Mouse (Mus musculus) ES-E14 (cell line): ENCODE measurements around the gene Gm9112. TPM values are rescaled to one million over a fixed set of nuclear protein-coding genes. Genes with fewer than 3 reads are reported as not detected.
A peak's percentile ranks its signal among the peaks of the same experiment; 100 is the strongest.
"Not testable (repeated sequence)": the region's sequence is repeated elsewhere in the genome, so short reads cannot be mapped to it uniquely, and the experiment has no call there.

Experiments
- DNase-seq: peaks from one replicate; pipeline ENCODE4 v3.0.0-alpha.2; 2013; ENCODE audit warnings: low read depth, low spot score
- H3K27ac ChIP-seq: 2 replicates; pipeline ENCODE4 v1.5.1; 2012; ENCODE audit warnings: low read depth, mild to moderate bottlenecking, low read length, moderate library complexity, mixed read lengths; ENCODE audit not compliant: poor library complexity, insufficient read depth, severe bottlenecking
- H3K36me3 ChIP-seq: 2 replicates; pipeline ENCODE4 v1.6.1; 2012; ENCODE audit warnings: mild to moderate bottlenecking, low read length, moderate library complexity, mixed read lengths; ENCODE audit not compliant: control insufficient read depth, poor library complexity, insufficient read depth, severe bottlenecking
- H3K4me1 ChIP-seq, 2 experiments: fragments of 150-350 bp in 1 of 2; sonication (generic) in 1 of 2; 2 replicates each; pipeline ENCODE4 v1.6.1; 2012; ENCODE audit warnings: low read length in 2 of 2, mild to moderate bottlenecking in 1 of 2, mixed read lengths in 1 of 2; ENCODE audit not compliant: control insufficient read depth in 2 of 2, insufficient read depth in 2 of 2, poor library complexity in 1 of 2
- H3K4me3 ChIP-seq, 2 experiments: fragments of 150-350 bp in 1 of 2; sonication (generic) in 1 of 2; 2 replicates each; pipeline ENCODE4 v1.5.1; 2012; ENCODE audit warnings: low read length in 2 of 2, low read depth in 1 of 2, mild to moderate bottlenecking in 1 of 2, mixed read lengths in 1 of 2; ENCODE audit not compliant: insufficient read depth in 1 of 2, poor library complexity in 1 of 2, severe bottlenecking in 1 of 2
- H3K9ac ChIP-seq: 2 replicates; pipeline ENCODE4 v1.6.1; 2012; ENCODE audit warnings: low read depth, mild to moderate bottlenecking, low read length, mixed read lengths; ENCODE audit not compliant: poor library complexity, insufficient read depth, severe bottlenecking
- H3K9me3 ChIP-seq: fragments of 150-350 bp; sonication (generic); 2 replicates; pipeline ENCODE4 v1.6.1; 2012; ENCODE audit warnings: low read depth, mild to moderate bottlenecking, low read length; ENCODE audit not compliant: control insufficient read depth, insufficient read depth
- in situ Hi-C, 2 experiments: fragments of 600-800 bp; cut with MboI; formaldehyde crosslinking; loops; one replicate each; pipeline ENCODE4 v1.15.1; 2025; ENCODE audit warnings: low sequenced_read_pairs in 2 of 2, inconsistent platforms in 1 of 2; ENCODE audit not compliant: unreplicated experiment in 2 of 2
- total RNA-seq: library from RNA; depleted of rRNA; stranded (reverse); fragments of 300-350 nt; gene quantifications from 2 replicates; pipeline ENCODE4 v1.2.3, GENCODE M21; 2012; rRNA removed

Gm9112 gene
- total RNA-seq, result 2.0 and 3.1 TPM in 2 replicates

- H3K36me3 ChIP-seq, H3K27ac ChIP-seq, H3K9ac ChIP-seq, H3K4me3 ChIP-seq, H3K4me1 ChIP-seq, in situ Hi-C loops, DNase-seq, H3K9me3 ChIP-seq: not testable (repeated sequence)
These were observed at the start of gene Gm9112, which contains the start of gene Dmrtc1b for GRCm38 (mm10) chrX:102707535-102707934. Gm9112 (minus strand) TSS chrX:102707635. Dmrtc1b (plus strand) TSS chrX:102707865.

GRCm38 (mm10) chrX:102724226-102724625, 16.8 kb upstream of the Gm9112 start:
- H3K36me3 ChIP-seq, H3K9me3 ChIP-seq, H3K27ac ChIP-seq, in situ Hi-C loops, H3K4me1 ChIP-seq, H3K9ac ChIP-seq, H3K4me3 ChIP-seq, DNase-seq: not testable (repeated sequence)

DNA sequence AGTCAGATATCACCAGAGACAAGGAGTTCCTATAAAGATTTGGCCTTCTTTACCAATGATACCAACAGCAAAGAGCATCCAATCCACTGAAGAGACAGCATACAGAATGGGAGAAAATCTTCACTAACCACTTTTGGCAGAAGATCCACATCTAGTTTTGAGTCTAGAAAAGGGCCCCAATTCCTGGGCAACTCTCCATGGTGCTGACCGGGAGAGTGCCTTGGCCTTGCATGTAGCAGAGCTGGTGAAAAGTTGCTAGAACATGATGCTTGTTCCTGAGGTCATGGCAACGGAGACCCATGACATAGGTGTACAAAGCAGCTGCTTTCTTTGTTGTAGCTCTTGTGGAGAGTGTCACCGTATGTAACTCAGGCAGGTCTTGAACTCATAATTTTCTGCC, 6.8 kb downstream of the Gm9112 start:
- H3K4me1 ChIP-seq, H3K9me3 ChIP-seq, H3K4me3 ChIP-seq, H3K27ac ChIP-seq, H3K9ac ChIP-seq, H3K36me3 ChIP-seq, DNase-seq, in situ Hi-C loops: not testable (repeated sequence)

DNA sequence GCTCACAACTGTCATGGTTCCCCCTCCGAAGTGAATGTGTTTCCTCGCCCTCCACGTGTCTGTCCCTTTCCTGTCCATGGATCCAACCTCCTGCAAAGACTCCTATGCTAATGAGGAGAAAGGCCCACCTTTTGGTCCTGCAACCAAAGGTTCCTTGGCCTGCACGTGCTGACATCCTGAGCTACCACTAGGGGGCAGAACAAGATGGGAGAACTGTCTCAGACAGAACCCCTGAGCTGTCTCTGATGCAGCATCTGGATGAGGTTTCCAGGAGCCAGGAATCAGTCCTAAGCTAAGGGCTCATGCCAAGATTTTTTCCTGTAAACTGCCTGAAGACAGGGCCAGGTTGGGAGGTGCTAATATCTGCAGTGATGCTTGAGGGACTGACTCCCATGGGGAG, 18.2 kb downstream of the Gm9112 start:
- peak; percentile 11 for DNase-seq
- H3K4me3 ChIP-seq, H3K4me1 ChIP-seq, H3K27ac ChIP-seq, H3K9ac ChIP-seq, H3K9me3 ChIP-seq, H3K36me3 ChIP-seq, in situ Hi-C loops: not testable (repeated sequence)

- H3K9ac ChIP-seq, H3K4me1 ChIP-seq, H3K36me3 ChIP-seq, H3K27ac ChIP-seq, H3K4me3 ChIP-seq, H3K9me3 ChIP-seq, DNase-seq, in situ Hi-C loops: not testable (repeated sequence)
These were observed 20.6 kb downstream of the Gm9112 start, which contains the start of gene Gm3880 for GRCm38 (mm10) chrX:102686872-102687271. Gm3880 (minus strand) TSS chrX:102686972.

- H3K9ac ChIP-seq, H3K9me3 ChIP-seq, H3K27ac ChIP-seq, H3K36me3 ChIP-seq, H3K4me1 ChIP-seq, H3K4me3 ChIP-seq, in situ Hi-C loops: not testable (repeated sequence)
- DNase-seq, result peak; percentile 1
These were observed 22.7 kb downstream of the Gm9112 start for GRCm38 (mm10) chrX:102684706-102685105.
